Mouse (Mus musculus) c-Kit-negative CD71-positive TER-119-positive erythroid progenitor cells, embryonic 14.5 days (primary cell): Measurements from ENCODE around the gene Lysmd2.
"Not testable (repeated sequence)": the region's sequence is repeated elsewhere in the genome, so short reads cannot be mapped to it uniquely, and the experiment has no call there.

Experiments
- DNase-seq: peaks from one replicate; pipeline ENCODE4 v3.0.0-alpha.2; 2013; ENCODE audit warnings: low read depth, low spot score

Gene Lysmd2

DNA sequence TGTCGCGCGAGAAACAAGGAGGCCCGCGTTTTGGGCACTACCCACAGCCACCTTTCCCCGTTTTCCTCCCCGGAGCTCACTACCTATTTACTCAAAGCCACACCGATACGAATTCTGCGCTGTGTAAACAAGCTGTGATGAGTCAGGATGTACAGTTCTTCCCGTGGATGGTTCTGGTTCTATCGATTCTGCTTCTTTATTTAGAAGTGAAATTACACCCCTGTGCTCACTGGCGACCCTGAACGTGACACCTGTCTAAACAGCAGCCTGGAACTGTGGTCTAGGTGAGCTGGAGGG is 715 bp downstream of the Lysmd2 start:
- no peak for DNase-seq

DNA sequence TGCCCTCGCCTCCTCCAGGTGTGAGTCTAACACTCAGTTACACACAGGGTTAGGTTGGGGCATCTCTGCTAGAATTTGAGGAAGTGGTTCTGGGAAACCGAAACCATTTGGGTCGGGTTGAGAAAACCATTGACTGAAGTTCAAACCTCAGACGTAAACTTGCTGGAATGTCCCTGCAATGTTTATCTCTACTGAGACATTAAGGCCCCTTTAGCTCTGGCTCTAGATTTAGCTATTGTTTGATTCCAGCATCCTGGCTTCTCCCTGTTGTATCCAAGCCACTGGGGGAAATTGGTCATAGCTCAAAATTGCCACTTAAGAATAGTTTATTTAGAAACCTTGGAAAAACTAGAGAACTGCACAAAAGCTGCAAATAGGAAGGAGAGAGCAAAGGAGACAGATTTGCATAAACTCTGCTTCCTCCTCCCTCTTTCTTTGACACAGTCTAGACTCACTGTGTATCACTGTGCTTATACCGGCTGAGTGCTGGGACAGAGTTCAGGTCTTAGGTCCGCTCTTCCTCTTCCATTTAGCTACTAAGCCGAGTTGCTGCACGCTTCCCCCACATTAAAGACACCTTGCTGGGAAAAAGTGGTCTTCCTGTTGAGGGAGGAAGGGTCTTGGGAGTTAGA is 5.4 kb downstream of the Lysmd2 start:
- no peak for DNase-seq

DNA sequence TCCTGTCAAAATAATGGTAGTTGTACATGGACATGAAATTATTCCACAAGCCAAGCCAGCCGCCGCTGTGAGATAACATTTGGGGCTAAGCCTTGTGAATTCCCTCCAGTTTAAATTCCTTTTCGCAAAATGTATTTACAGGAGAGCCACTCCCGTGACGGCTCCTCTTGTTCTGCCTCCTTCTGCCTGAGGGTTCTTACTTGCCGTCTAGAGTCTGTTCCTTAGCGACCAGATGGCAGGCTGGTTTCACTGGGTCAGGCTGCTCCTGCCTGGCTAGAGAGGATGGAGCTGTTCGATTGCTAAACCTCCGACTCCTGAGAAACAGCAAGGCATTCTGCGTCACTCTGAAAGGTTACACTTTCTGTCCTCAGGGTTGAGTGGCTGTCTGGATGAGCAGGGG is 6.6 kb downstream of the Lysmd2 start:
- DNase-seq, result no peak

DNA sequence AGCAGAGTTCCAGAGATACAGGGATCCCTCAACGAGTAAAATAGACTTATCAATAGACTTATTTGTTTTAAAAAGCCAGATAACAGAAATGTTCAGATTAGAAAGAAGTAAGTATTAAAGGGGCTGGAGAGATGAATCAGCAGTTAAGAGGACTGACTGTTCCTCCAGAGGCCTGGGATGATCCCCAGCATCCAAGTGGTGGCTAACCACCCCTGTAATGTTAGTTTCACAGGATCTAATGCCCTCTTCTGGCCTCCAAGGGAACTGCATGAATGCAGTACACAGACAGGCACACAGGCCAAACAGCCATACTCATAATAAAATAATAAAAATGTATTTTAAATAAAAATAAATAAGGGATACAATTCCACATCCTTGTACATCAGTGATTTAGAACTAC is 7.4 kb downstream of the Lysmd2 start:
- DNase-seq, result no peak

DNA sequence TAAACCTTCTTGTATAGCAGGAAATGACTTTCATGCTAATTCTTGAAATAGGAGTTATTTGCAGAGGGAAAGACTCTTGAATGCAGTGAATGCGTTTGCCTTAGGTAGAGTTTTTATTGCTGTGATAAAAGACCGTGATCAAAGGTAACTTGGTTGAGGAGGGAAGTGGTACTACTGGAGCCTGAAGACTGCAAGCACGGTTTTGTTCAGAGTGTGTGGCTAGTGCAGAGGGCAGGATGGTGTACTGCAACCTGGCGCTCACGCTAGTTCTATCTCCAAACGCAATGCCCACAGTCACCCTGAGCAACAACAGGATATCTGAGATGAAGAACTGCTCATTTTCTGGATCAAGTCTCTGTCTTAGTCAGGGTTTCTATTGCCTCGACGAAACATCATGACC is 8.1 kb downstream of the Lysmd2 start:
- no peak for DNase-seq

DNA sequence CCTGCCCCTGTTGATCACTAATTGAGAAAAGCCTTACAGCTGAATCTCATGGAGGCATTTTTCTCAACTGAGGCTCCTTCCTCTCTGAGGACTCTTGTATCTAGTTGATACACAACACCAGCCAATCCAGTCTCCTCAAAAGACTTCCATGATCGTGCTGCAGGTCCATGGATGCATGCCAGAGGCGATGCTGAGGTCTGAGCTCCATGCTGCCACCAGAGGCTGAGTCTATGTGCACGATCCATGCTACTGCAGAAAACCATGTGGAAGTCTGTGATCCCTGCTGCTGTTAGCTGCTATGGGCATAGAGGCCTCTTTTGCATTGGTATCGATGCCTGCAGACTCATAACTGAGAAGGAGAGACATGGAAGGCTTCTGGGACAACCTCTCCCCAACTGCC is 8.7 kb downstream of the Lysmd2 start:
- DNase-seq, result no peak

DNA sequence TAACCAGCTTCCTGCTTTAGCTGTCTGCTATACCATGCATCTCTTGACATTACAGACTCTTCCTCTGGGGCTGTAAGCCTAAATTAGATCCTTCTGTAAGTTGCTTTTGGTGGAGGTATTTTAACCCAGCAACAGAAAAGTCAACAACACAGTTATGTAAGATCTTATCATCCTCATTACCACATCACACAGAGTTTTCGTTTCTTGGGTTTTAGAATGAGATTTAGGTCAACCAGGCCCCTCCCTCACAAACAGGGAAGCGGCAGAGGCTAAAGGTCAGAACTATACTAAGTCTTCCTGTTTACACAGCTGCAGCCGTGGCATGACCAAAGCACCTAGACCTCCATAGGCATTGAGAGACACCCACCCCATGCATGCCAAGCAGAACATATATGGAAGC is 19.9 kb downstream of the Lysmd2 start:
- no peak for DNase-seq

DNA sequence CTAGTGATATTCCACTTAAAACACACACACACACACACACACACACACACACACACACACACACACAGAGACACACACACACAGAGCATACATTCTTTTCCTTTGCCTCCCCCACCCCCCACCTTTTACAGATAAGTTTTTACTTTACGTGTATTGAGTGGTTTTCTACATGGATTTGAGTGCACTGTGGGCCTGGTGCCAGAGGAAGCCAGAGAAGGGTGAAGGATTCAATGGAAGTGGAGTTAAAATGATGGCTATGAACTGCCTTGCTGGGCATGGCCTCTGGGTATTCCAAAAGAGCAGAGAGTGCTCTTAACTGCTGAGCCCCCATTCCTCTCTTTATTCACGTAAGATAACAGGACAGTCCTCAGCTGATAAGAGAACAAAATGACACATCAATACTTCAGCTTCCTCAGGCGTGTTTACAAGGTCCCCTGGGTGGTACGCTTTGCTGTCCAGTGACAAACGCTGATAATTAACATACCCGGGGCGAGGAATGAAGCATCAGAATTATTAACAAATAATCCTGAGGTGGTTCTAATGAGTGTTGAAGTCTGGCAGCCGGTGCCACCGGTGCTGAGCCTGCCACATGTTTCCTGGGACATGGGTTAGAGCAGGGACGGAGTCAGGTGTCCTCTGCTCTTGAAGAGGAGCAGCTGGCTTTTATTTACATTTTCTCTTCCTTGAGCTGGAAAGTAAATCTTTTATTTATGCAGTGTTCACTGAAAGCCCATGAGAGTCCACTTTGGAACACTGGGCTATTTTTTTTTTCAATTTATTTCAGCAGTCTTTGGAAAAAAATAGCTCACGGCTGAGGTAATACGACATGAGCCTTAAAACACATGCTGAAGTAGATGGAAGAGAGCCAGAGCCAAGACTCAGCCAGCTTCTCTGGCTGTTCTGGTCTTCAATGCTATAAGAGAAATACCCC is 28.7 kb downstream of the Lysmd2 start:
- no peak for DNase-seq

DNA sequence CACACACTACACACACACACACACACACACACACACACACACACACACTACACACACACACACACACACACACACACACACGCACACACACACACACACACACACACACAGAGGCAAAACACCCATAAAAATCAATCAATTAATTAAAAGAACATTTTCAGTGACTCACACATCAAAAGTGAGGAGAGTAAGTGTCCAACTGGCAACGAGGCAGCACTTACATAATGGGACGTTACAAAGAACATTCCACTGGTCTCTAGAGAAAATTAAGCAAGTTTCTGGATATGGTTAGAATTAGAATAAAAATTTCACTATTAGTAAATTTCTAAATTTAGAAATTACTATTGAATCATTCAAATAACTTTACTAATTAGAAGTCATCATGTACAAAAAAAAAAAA is 30.9 kb downstream of the Lysmd2 start:
- DNase-seq, result not testable (repeated sequence)

DNA sequence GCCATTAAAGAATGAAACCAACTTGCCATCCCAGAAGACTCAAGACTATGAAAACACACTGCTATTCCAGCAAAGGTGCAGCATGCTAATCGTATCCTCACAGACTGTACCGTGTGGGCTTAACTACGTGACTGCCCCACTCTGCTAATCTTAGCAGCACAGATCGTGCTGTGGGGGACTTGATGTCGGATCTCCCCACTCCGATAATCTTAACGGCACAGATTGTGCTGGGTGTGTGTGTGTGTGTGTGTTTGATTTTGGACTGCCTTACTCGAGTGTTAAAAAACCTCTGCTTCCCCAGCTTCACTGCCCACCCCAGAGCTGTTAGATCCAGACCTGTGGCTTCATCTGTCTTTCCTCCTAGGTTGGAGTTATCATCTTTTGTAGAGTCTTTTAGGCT is 35.4 kb downstream of the Lysmd2 start:
- DNase-seq, result no peak

DNA sequence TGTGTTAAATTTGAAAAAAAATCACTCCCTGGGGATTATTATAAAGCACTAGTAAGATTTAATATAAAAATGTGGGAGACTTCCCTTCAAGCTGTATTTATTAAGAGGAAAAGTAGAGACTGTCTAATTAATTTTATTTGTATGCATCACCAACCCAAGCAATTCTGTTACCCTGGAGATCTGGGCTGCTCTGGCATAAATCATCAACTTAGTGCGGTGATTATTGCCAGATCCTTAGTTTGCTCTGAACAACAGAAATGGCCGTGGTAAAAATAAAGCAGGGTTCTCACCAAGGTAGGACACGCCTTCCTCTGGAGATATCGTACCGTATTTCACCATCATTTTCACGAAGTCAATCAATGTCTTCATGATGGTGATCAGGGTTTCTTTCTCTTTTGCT is 39.8 kb downstream of the Lysmd2 start:
- DNase-seq, result no peak

DNA sequence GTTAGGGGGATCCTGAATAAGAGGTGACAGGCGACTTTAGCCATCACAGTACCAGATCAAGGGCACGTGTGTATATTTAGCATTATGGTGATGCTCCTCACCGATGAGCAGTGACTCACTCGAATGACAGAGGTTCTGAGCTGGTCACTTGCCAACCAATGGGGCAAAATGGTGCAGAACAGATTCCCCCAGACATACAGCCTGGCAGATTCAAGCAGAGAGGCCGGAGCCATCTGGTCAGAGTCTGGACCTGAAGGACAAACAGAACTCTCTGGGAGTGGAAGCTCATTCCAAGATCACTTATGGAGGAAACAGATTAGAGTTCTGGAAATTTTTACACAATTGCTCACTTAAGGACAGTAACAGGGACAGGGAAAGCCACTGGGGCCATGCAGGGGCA is 41.1 kb downstream of the Lysmd2 start:
- DNase-seq, result no peak

DNA sequence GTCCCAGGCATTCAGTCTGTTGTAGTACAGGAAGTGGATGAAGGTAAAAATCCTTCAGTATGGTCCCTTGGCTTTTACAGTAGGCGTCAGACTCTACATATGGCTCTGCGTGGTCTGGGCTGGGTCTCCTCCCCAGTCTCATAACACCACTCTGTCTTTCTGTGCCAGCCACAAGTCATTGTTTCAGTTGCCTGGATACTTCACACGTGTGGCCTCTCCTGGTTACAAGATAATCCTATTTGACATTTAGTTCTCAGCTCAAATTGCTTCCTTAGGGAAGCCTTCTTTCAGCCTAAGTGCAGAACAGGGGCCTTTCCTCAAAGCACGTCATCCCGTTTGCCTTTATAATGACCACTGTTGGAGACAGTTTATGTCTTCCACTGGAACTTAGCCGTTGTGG is 47.2 kb downstream of the Lysmd2 start:
- DNase-seq, result no peak

DNA sequence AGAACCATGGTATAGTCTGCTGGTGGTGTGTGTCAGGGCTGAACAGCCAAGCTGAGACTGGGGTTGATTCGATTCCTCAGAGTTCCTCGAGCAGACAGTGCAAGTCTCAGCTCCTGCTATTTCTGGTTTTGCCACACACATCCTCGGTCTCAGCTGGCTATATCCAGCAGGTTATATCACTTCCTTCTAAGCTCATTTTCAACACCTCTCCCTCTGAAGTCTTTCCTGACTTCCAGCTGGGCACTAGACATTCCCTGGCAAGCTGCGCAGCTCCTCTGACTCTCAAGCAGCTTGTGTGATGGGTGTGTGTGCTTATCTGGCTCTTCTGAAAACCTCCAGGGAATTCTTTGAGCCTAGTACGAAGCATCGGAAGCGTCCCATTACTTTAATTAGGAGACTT is 50.7 kb downstream of the Lysmd2 start:
- no peak for DNase-seq

DNA sequence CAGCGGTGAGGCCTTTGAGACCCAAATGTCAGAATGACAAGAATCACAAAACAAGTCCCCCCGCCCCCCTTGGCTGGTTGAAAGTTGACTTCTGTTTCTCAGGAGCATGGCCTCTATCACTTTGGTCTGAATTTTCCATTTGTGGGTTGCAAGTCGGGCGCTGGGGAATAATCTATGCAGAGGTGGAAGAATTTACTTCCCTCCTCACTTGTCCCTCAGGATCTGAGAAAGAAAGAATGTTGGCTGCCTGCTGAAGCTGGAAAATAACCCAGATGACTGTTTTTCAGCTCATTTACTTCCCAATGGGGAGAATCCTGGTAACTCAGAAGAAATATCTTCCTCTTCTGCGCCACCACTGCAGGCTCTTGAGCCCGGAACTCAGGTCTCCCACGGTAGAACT is 52.8 kb downstream of the Lysmd2 start:
- DNase-seq, result no peak

DNA sequence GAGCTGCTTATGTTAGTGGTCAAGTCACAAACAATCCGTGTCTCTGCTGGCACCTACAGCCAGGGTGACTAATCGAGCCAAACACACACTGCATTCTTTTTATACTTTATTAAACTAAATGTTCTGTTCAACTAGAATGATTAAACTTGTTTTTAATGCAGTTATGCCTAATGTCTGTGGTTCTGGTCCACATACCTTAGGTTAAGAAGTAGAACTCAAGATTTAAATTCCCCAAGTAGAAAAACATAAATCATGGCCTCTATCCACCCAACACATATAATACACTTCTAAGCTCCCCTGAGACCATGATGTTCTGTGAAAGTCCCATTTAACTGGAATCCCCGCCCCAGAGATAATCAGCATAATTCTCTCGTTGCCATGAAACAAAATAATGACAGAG is 54.1 kb downstream of the Lysmd2 start:
- DNase-seq, result no peak

DNA sequence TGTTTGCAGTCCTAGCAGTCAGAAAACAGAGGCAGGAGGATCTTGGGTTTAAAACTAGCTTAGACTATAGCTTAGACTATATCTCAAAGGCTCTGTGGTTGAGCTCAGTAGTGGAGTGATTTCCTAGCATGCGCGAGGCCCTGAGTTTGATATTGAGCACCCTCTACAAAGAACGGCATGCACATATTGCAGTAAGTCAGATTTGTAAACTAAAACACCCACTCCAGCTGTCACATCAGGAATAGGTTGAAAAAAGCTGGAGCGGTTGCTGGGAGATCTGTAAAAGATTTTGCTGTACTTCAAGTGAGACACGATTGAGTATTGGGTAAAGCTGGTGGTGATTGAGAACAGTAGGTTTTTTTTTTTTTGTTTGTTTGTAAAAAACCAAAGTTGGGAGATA is 55.1 kb downstream of the Lysmd2 start:
- DNase-seq, result no peak

DNA sequence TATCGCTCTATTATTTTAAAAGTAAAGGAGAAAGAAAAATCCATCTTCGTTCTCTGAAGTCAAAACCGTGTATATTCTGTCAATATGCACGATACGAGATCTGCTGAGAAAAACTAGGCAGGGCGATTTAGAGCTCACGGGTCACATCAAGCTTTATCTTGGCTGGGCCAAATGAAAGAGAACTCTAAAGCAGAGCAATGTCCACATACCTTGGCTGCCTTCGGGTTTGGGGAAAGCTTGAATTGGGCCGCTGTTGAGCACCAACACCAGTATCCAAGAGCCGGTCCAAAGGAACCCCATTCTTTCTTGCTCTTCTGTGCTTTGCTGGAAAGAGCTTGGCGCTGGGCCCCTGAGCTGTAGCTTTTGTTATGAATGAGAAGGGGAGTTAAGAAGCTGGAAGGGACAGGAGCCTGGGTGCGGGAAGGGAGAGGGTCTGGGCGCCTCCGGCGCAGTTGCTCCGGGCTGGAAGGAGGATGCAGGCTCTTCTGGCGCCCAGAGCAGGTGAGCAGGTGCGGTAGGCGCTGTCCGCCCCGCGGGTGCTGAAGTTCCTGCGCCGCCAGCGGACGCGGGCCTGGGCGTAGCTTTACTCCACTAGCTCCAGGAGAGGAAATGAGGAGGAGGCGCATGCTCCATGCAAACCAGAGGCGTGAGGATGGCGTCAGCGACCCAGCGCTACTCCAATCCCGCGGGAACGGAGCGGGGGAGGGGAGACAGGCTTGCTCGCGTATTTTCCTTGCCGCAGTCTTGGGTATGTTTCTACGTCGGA is 58.1 kb downstream of the Lysmd2 start, which contains the start of gene Scg3:
Scg3 (minus strand) TSS at position 631 of the 766 bp plus-strand sequence.
- DNase-seq, result no peak

DNA sequence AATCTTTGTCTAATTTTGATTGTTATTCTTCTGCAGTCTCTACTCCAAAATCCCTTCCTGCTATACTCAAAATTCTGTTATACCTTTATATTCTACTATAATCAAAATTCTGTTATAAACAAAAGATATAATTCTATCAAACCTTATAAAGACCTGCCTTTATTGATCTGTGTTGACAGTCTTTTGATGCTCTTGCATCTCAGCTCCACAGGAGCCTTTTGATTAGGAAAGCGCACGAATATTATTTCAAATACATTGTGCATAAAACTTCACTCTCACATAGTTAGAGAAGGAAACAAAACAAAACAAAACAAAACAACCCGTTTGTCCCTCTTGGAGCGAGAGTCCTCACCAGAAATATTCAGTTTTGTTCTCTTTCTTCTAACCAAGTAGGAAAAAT is 58.8 kb downstream of the Lysmd2 start:
- no peak for DNase-seq

DNA sequence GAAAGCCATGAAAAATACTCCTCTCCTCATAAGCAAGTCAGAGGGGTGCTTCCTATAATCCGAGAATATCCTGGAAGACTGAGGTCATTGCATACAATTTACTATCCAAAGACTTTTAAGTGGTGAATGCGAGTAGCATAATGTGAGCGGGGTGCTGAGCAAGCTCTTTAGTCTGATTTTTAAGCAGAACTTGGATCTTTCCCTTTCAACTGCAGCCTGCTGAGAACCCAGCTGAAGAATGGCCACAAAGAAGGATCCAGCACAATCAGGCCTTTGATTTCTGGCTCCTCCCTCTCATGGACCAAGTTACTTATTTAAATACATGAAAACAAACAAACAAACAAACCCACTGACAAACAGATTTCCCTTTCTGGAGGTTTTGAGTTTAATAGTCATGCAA is 59.2 kb downstream of the Lysmd2 start:
- no peak for DNase-seq
